8 mouse cellular contexts compared by ENCODE assay signal in the genomic region with DNA sequence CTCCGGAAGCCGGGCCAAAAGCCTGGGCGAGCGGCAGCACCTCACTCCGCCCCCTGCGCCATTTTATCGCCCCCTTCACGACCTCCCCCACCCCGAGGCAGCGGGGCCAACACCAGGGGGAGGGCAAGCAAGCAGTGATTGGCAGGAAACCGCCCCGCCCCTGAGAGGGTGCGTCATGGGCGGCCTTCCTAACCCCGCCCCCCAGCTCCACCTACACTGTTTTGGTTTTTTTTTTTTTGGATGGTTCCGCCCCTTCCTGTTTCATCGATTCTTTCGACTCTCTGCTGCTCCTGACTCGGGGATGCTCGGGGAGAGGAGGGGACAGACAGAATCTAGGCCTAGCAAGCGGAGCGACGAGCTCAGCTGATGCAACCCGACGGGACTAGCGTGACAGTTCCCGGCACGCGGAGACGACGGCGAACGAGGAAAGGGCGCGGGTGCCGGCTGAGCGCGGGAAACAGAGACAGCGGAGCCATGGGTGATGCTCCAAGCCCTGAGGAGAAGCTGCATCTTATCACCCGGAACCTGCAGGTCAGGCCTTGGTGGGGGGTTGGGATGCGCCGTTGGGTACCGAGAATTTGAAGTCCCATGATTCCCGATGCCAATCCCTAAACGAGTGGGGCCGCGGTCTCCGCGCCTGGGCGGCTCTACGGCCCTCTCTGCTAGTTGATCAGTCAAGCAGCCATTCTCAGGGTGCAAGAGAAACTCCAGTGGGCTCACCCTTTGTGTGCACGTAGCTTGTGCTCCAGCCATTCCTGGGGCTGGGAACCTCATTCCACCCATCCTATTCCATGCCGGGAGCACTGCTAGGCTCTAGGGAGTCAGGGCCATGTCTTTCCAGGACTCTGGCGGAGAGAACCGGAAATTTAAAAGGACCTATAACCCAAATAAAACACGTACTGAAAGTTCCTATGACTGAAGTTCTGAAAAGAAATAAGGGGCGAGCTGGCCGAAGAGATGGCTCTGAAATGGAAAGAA. TPM values are rescaled to one million over a fixed set of nuclear protein-coding genes. Genes with fewer than 3 reads are reported as not detected.
DNase-seq lines count a peak whose midpoint lies in the region; ATAC-seq lines count a peak whose summit lies in the region.

A gene (minus strand): TSS at position 186 of the 978 bp plus-strand sequence.
A gene (plus strand): TSS at position 219 of the 978 bp plus-strand sequence.

- H3K4me3 ChIP-seq in hindbrain, embryonic 16.5 days (ENCODE audit: low read length), result peak within 1 kb of the TSS; percentile 60
- H3K4me3 ChIP-seq in macrophage (ENCODE audit: inconsistent target), result peak within 1 kb of the TSS; percentile 97

- peak within 1 kb of the TSS; percentile 92 for H3K27ac ChIP-seq in hindbrain, embryonic 16.5 days (ENCODE audit: low read depth, low read length)
- H3K27ac ChIP-seq in macrophage, result peak within 1 kb of the TSS; percentile 85

- H3K4me2 ChIP-seq in hindbrain, embryonic 16.5 days (ENCODE audit: low read length), result peak within 1 kb of the TSS; percentile 82

- WGBS in hindbrain, embryonic 16.5 days, result under 1% methylated on average over 48 of the region's 58 CpGs
- under 1% methylated on average over 58 of the region's 58 CpGs for WGBS in macrophage (ENCODE audit: missing documents)

- peak; percentile 95 for DNase-seq in WW6 (ENCODE audit: low read depth, low spot score)
- DNase-seq in cerebellum, postnatal 4 days (ENCODE audit: low spot score in 2 of 2), result peak; percentile 92 to 96
- peak; percentile 96 for DNase-seq in gastrocnemius, adult 18-20 months (ENCODE audit: low spot score)
- peak; percentile 94 to 96 for DNase-seq in left cerebral cortex, adult 18-20 months (ENCODE audit: low spot score in 2 of 2)
- peak; percentile 96 for DNase-seq in right cerebral cortex, adult 18-20 months
- peak; percentile 86 for DNase-seq in urinary bladder, postnatal 10 days (ENCODE audit: low spot score)

- H3K79me2 ChIP-seq in macrophage (ENCODE audit: inconsistent target), result peaks cover 84% of the 10 kb centered on the region

- H3K4me1 ChIP-seq in hindbrain, embryonic 16.5 days (ENCODE audit: control insufficient read depth, insufficient read depth, low read depth, low read length), result peaks cover 19% of the 10 kb centered on the region

- peak within 1 kb of the TSS; percentile 82 for H3K9ac ChIP-seq in hindbrain, embryonic 16.5 days (ENCODE audit: low read depth, low read length)

- no peaks in the 10 kb centered on the region for H3K27me3 ChIP-seq in hindbrain, embryonic 16.5 days (replicated peaks; ENCODE audit: control insufficient read depth, insufficient read depth, low read length)

- H3K36me3 ChIP-seq in hindbrain, embryonic 16.5 days (ENCODE audit: control insufficient read depth, insufficient read depth, low read length), result no peaks in the 10 kb centered on the region
- no peaks in the 10 kb centered on the region for H3K36me3 ChIP-seq in macrophage (ENCODE audit: inconsistent target)

- peak; percentile 91 for ATAC-seq in hindbrain, embryonic 16.5 days

- H3K9me3 ChIP-seq in hindbrain, embryonic 16.5 days (ENCODE audit: control insufficient read depth, low read length), result no peaks in the 10 kb centered on the region

RNA-seq across cellular contexts. Expression of the first gene that starts in this region (rescaled TPM):
- 1 to 10 TPM; 2.9 to 4.1 TPM for total RNA-seq in gastrocnemius, adult 18-20 months (2021)
- 19.1 and 21.6 TPM in 2 replicates for polyA plus RNA-seq in hindbrain, embryonic 16.5 days (2015; fragmentation: Nextera tagmentation; extraction: Ambion mirVana)
- 10 to 100 TPM; 37.1 to 38.3 TPM for total RNA-seq in left cerebral cortex, adult 18-20 months (2021)
- 100 to 1,000 TPM in 2 of 26 experiments, 10 to 100 TPM in 24; 33.5 to 125 (median 67.8) TPM for total RNA-seq in macrophage (2018; cell fraction: chromatin; rRNA removed)
- total RNA-seq in macrophage (2018; cell fraction: cytosol; rRNA removed), result 10 to 100 TPM in 20 of 26 experiments, 1 to 10 TPM in 6; 6.6 to 15.8 (median 12.7) TPM
- 10 to 100 TPM; 19.7 to 88.2 (median 42.9) TPM for total RNA-seq in macrophage (2018; cell fraction: nucleus; rRNA removed)
- 12.7 to 13.9 TPM (median 12.9 TPM) in 3 replicates for polyA plus RNA-seq in macrophage (2018)

RNA-seq across cellular contexts. Expression of the second gene that starts in this region (rescaled TPM):
- total RNA-seq in gastrocnemius, adult 18-20 months (2021), result 10 to 100 TPM; 38.8 to 39.5 TPM
- polyA plus RNA-seq in hindbrain, embryonic 16.5 days (2015; fragmentation: Nextera tagmentation; extraction: Ambion mirVana), result 108 and 112 TPM in 2 replicates
- 100 to 1,000 TPM in 1 of 2 experiments, 10 to 100 TPM in 1; 83.9 to 102 TPM for total RNA-seq in left cerebral cortex, adult 18-20 months (2021)
- 100 to 1,000 TPM in 2 of 26 experiments, 10 to 100 TPM in 24; 16.2 to 100 (median 68.2) TPM for total RNA-seq in macrophage (2018; cell fraction: chromatin; rRNA removed)
- total RNA-seq in macrophage (2018; cell fraction: cytosol; rRNA removed), result 10 to 100 TPM; 10.9 to 33.1 (median 21.0) TPM
- 10 to 100 TPM; 11.8 to 67.1 (median 39.2) TPM for total RNA-seq in macrophage (2018; cell fraction: nucleus; rRNA removed)
- 13.2 to 26.2 TPM (median 14.8 TPM) in 3 replicates for polyA plus RNA-seq in macrophage (2018)

Comparison
In these comparisons a context has a peak if more than half of its experiments do, and no peak if none do; other contexts are left out.
1. Peak in every context shown above with its lines: DNase-seq, ATAC-seq, H3K4me3 ChIP-seq and H3K27ac ChIP-seq.
2. RNA of the first gene that starts in this region (total RNA-seq): 37.1 to 38.3 TPM in left cerebral cortex, adult 18-20 months; 2.9 to 4.1 TPM in gastrocnemius, adult 18-20 months; every median in the first group is over 4 times any median in the second.